Mouse (Mus musculus) forebrain, embryonic 14.5 days (tissue): Measurements from ENCODE around the gene Prtg. TPM values are rescaled to one million over a fixed set of nuclear protein-coding genes. Genes with fewer than 3 reads are reported as not detected.

Source experiments
- ATAC-seq: fragments of 200-750 bp; cut with Nextera tagmentation; 2 replicates; pipeline ENCODE4 v1.8.0; 2017; ENCODE audit warnings: mild to moderate bottlenecking, moderate library complexity
- DNase-seq: peaks from one replicate; pipeline ENCODE4 v3.0.0-alpha.2; 2015; ENCODE audit warnings: low spot score
- H3K27ac ChIP-seq: fragments of 300-500 bp; sonication (generic); 2 replicates; pipeline ENCODE4 v1.5.1; 2014; ENCODE audit warnings: low read depth, mild to moderate bottlenecking, control low read depth, low read length, moderate library complexity
- H3K27me3 ChIP-seq: fragments of 300-500 bp; sonication (generic); replicated peaks from 2 replicates; pipeline ENCODE4 v1.6.1; 2014; ENCODE audit warnings: low read length, control low read depth, mixed read lengths; ENCODE audit not compliant: control insufficient read depth, insufficient read depth
- H3K36me3 ChIP-seq: fragments of 300-500 bp; sonication (generic); 2 replicates; pipeline ENCODE4 v1.6.1; 2014; ENCODE audit warnings: low read length, control low read depth; ENCODE audit not compliant: control insufficient read depth, insufficient read depth
- H3K4me1 ChIP-seq: fragments of 300-500 bp; sonication (generic); 2 replicates; pipeline ENCODE4 v1.6.1; 2014; ENCODE audit warnings: antibody characterized with exemption, low read length, control low read depth; ENCODE audit not compliant: control insufficient read depth, insufficient read depth
- H3K4me2 ChIP-seq: fragments of 300-500 bp; sonication (generic); 2 replicates; pipeline ENCODE4 v1.6.1; 2014; ENCODE audit warnings: mild to moderate bottlenecking, control low read depth, low read length
- H3K4me3 ChIP-seq: fragments of 300-500 bp; sonication (generic); 2 replicates; pipeline ENCODE4 v1.5.1; 2014; ENCODE audit warnings: low read depth, low read length, control low read depth
- H3K9ac ChIP-seq: fragments of 300-500 bp; sonication (generic); 2 replicates; pipeline ENCODE4 v1.6.1; 2014; ENCODE audit warnings: mild to moderate bottlenecking, low read length, control low read depth, moderate library complexity
- H3K9me3 ChIP-seq: fragments of 300-500 bp; sonication (generic); replicated peaks from 2 replicates; pipeline ENCODE4 v1.6.1; 2016; ENCODE audit warnings: low read length, control low read depth, mixed read lengths; ENCODE audit not compliant: control insufficient read depth
- WGBS: fragments of 180-500 bp; shearing (Covaris S2); extraction: QIAGEN DNeasy Blood & Tissue Kit; methylation state at CpG from one replicate; pipeline ENCODE4 v1.1.7; 2014; 5-methylcytosine and 5-hydroxymethylcytosine counted together
- polyA plus RNA-seq: library from polyadenylated mRNA; unstranded; fragments of >200 nt; fragmentation: Nextera tagmentation; extraction: Ambion mirVana; gene quantifications from 2 replicates; pipeline ENCODE4 v1.2.1, GENCODE M21; 2014

Prtg gene
- polyA plus RNA-seq, 1 experiment from 2014 or later, result 0.36 TPM

DNA sequence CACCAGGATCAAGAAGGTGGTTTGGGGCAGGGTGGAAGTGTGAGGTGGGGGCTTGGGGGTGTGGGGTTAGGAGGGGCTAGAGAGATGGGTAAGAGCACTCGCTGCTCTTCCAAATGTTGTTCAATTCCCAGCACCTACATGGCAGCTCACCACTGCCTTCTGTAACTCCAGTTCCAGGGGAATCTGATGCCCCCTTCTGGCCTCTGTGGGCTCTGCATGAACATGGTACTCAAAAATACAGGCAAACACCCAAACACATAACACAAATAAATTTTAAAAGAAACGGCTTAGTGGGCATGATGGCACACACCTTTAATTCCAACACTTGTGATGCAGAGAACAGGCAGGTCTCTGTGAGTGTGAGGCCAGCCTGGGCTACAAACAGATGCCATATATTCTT is 148.1 kb downstream of the Prtg start:
- no peak for ATAC-seq
- WGBS, result 59% methylated on average over 2 of the region's 2 CpGs
- DNase-seq, result peak; percentile 23

DNA sequence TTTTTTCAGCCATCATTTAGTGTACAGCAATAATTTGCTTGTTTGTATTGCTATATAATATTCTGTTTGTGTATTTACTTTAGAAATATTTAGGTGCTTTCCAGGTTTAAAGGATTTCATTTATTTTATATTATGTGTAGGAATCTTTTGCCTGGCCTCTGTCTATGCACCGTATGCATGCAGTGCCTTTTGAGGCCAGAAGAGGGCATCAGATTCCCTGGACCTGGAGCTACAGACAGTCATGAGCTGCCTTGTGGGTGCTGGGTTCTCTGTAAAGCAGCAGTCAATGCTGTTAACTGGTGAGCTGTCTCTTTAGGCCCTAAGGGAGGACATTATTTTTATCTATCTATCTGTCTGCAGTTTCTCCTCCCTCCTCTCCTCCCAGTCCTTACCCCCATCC is 148.9 kb downstream of the Prtg start:
- ATAC-seq, result peak; percentile 51; the same call in 1 of the 2 replicates
- WGBS, result 25% methylated on average over 1 of the region's 1 CpGs
- no peak overlapping the region for H3K4me2 ChIP-seq

More for the DNA sequence above, 148.1 kb downstream of the Prtg start:
- no peak overlapping the region for H3K27ac ChIP-seq
- peaks cover 5% of the 10 kb centered on the region; the same call in 1 of the 2 replicates for H3K4me1 ChIP-seq
- H3K9me3 ChIP-seq, result no peaks in the 10 kb centered on the region
- H3K36me3 ChIP-seq, result no peaks in the 10 kb centered on the region
- H3K27me3 ChIP-seq, result no peaks in the 10 kb centered on the region
- no peak overlapping the region for H3K9ac ChIP-seq
- H3K4me2 ChIP-seq, result no peak overlapping the region
- no peak overlapping the region for H3K4me3 ChIP-seq

DNA sequence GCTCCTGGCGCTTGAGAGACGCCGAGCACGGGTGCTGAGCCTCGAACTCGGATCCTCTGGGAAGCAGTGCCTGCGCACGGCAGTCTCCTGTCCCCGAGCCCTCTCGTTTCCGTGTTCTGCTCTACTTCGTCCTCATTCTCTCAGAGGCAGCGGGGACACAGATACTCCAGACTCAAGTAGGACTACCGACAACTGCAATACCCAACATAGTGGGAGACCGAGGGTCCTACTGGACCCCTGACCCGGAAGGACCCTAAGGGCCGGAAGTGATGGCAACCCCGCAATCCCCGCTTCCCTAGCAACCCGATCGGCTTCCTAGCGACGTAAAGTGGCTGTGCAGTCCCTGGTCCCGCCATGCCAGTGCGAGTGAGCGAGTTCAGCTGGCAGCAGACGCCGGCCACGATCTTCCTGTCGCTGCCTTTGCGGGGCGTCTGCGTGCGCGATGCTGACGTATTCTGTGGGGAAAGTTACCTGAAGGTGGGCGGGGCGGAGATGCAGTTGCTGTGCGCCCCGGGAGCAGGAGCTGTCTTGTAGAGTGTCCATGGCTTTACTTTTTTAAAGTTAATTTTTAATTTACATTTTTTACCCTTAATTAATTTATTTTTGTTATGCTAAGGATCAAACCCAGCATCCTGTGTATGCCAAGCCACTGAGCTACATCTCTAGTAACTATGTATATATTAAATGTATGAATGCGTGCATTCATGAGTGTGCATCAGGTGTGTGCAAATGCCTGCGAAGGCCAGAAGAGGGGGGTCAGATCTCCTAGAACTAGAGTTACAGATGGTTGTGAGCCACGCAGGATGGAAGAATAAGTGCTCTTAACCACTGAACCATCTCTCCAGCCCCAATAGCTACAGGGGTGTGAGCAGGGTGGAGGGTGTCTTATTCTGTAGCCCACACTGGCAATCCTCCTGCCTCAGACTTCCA is 152.1 kb downstream of the Prtg start, which contains the start of the genes Dyx1c1 and Gm44503:
TSS of gene Dyx1c1 (plus strand) at position 265 of the 930 bp plus-strand sequence.
TSS of gene Gm44503 (plus strand) at position 332 of the 930 bp plus-strand sequence.
- DNase-seq (peak; percentile 92), ATAC-seq (peak; percentile 96)
- Histone ChIP-seq H3K27ac (peak within 1 kb of the TSS; percentile 41), H3K27me3 (no peaks in the 10 kb centered on the region), H3K4me2 (peak within 1 kb of the TSS; percentile 71), H3K9me3 (no peaks in the 10 kb centered on the region), H3K36me3 (no peaks in the 10 kb centered on the region), H3K4me3 (peak within 1 kb of the TSS; percentile 61), H3K4me1 (peaks cover 5% of the 10 kb centered on the region; the same call in 1 of the 2 replicates), H3K9ac (peak within 1 kb of the TSS; percentile 65)
- WGBS, result 2% methylated on average over 43 of the region's 43 CpGs

More for the DNA sequence above, 148.9 kb downstream of the Prtg start:
- Histone ChIP-seq H3K4me1 (peaks cover 5% of the 10 kb centered on the region; the same call in 1 of the 2 replicates), H3K4me3 (no peak overlapping the region), H3K36me3 (no peaks in the 10 kb centered on the region), H3K9me3 (no peaks in the 10 kb centered on the region), H3K27ac (no peak overlapping the region), H3K27me3 (no peaks in the 10 kb centered on the region), H3K9ac (no peak overlapping the region)
- peak; percentile 65 for DNase-seq

DNA sequence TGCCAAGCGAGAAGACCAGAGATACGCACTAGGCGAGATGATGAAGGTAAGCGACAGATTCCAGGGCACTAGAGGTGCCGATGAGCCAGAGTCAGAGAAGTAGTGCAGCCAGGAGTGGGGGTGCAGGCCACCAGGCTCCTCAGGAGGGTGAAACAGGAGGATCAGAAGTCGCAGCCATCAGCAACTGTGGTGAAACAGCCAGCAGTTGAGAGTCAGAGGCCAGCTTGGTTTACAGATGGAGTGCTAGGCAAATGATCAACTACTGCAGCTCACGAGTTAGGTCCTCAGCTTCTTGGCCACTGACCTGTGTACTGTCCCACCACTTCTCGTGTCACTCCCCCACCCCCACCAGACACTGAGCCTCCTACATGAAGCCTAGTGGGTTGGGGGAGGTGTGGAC is 154.7 kb downstream of the Prtg start:
- no peaks in the 10 kb centered on the region for H3K9me3 ChIP-seq
- H3K4me3 ChIP-seq, result no peak overlapping the region
- H3K4me1 ChIP-seq, result peaks cover 5% of the 10 kb centered on the region; the same call in 1 of the 2 replicates
- H3K4me2 ChIP-seq, result no peak overlapping the region
- no peak overlapping the region for H3K9ac ChIP-seq
- no peak overlapping the region for H3K27ac ChIP-seq
- no peaks in the 10 kb centered on the region for H3K27me3 ChIP-seq
- DNase-seq, result no peak
- WGBS, result 80% methylated on average over 8 of the region's 8 CpGs
- no peaks in the 10 kb centered on the region for H3K36me3 ChIP-seq
- no peak for ATAC-seq

DNA sequence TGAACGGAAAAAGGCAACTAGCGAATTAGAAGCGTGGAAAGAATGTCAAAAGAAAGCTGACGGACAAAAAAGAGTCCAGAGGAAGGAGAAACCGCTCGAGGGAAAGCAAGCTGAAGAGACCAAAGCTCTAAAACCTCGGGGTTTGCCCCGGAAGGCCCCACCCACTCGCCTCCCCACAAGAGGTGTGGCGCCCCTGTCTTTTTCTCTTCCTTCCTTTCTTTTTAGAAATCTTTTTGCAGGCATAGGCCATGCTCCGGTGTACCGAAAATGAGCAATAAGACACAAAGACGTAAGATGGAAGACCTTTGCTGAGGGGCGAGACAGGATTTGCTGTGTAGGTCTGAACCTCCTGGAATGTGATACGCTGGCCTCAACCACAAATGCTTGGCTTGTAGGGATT is 155.3 kb downstream of the Prtg start:
- Histone ChIP-seq H3K27ac (no peak overlapping the region), H3K4me3 (no peak overlapping the region), H3K9me3 (no peaks in the 10 kb centered on the region), H3K36me3 (no peaks in the 10 kb centered on the region), H3K4me2 (no peak overlapping the region), H3K9ac (no peak overlapping the region), H3K4me1 (peaks cover 5% of the 10 kb centered on the region; the same call in 1 of the 2 replicates), H3K27me3 (no peaks in the 10 kb centered on the region)
- ATAC-seq (no peak), DNase-seq (no peak)
- WGBS, result 76% methylated on average over 15 of the region's 15 CpGs

Other genes with a start within 250 kb of the Prtg start
- 437 and 459 TPM in 2 replicates for gene Nedd4, start 144.5 kb upstream of the Prtg start, polyA plus RNA-seq
- 10.8 and 13.8 TPM in 2 replicates for gene Pygo1, start 118.8 kb downstream of the Prtg start, polyA plus RNA-seq
- 2.1 and 2.3 TPM in 2 replicates for gene Dyx1c1, start 151.9 kb downstream of the Prtg start, polyA plus RNA-seq
- gene Gm44503, start 152.0 kb downstream of the Prtg start, polyA plus RNA-seq, result not detected in 2 replicates
- 26.0 and 28.2 TPM in 2 replicates for gene Ccpg1os, start 178.5 kb downstream of the Prtg start, polyA plus RNA-seq
- gene Ccpg1, start 178.6 kb downstream of the Prtg start, polyA plus RNA-seq, result 29.5 and 39.8 TPM in 2 replicates
- 11.1 and 12.7 TPM in 2 replicates for gene Pigb, start 233.5 kb downstream of the Prtg start, polyA plus RNA-seq
- 0.51 and 0.69 TPM in 2 replicates for gene Rab27a, start 238.0 kb downstream of the Prtg start, polyA plus RNA-seq